Mouse (Mus musculus): ENCODE results near the gene Olfr1459.

The Olfr1459 gene

DNA sequence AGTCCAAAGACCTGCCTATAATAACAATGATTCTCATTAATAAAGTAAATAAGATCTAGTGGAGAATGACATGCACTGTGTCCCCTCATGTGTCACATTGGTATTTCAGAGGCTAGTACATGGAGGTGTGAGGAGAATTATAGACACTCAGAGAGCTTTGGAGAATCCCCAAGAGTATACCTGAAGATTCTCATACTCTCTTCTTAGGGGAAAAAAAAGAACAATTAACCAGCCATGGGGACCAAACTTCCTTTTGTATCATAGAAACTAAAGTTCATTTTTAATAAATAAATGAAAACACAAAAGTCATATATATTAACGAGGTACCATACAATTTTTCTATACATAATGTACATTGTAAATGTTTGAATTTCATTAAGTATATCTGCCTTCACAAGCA, at the start of gene Olfr1459:
Gene Olfr1459 (minus strand): TSS at position 101 of the 400 bp plus-strand sequence.
- no peak for DNase-seq

DNA sequence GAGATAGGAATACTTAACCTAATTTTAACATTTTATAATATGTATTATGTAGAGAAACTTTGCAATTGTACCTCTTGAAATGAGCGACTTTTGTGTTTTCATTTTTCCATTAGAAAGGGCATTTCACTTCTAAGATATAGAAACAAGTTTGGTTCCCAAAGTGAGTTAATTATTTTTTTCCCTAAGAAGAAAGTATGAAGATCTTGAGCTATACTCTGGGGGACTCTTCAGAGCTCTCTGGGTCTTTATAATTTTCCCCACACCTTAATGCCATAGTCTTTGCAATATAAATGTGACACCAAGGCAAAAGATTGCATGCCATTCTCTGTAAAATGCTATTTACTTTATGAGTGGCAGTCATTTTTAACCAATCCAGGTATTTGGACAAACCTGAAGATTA, 36.1 kb upstream of the Olfr1459 start, which contains the start of gene Olfr1462:
Gene Olfr1462 (plus strand): TSS at position 301 of the 400 bp plus-strand sequence.
- no peak for DNase-seq

DNA sequence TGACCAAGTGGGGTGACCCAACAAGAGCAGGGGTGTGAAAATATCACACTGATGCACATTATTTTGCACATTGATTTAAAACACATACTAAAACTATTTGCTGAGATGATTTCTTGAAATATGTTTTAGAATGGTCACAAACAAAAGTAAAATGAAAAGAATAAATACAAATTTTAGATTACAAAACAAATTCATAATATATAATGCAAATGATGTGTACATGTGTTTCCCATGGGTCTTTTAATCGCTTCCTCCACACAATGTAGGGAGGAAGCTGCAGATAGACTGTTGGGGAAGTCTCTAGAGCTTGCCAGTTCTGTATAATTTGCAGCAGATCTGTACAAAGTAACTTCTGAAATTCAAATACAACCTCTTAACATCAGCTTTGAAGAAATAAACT, 13.4 kb upstream of the Olfr1459 start, which contains the start of gene Olfr1461:
Gene Olfr1461 (plus strand): TSS at position 301 of the 400 bp plus-strand sequence.
- DNase-seq, result no peak

DNA sequence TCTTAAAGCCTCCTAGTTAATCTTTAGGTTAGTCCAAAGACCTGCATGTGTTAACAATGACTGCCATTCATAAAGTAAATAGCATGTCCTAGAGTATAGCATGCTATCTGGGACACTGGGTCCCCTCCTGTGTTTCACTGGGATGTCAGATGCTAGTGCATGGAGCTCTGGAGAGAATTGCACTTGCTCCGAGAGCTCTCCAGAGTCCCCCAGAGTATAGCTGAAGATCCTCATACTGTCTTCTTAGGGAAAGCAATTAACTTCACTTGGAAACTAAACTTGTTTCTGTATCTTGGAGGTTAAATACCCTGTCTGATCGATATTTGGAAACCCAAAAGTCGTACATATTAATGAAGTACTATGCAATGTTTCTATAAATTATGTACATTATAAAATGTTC, 42.7 kb downstream of the Olfr1459 start, which contains the start of gene Olfr1458:
Gene Olfr1458 (minus strand): TSS at position 101 of the 400 bp plus-strand sequence.
- no peak for DNase-seq

DNA sequence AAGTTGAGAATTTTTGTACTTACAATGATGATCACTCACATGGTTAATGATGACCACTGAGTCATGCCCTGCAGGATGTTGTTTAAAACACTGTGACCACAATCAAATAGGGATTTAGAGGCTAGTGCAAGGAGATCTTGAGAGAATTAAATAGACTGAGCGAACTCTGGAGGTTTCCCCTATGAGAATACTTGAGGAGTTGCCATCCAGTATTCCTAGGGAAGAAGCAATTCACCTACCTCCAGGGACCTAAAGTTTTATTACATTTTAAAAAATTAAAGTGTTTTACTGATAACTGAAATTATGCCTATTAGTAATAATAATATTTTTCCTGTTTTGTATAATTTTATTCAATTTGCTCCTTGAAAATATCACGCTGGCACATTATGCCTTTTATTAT, 51.6 kb downstream of the Olfr1459 start, which contains the start of gene Olfr1457:
Gene Olfr1457 (minus strand): TSS at position 101 of the 400 bp plus-strand sequence.
- DNase-seq, result no peak

DNA sequence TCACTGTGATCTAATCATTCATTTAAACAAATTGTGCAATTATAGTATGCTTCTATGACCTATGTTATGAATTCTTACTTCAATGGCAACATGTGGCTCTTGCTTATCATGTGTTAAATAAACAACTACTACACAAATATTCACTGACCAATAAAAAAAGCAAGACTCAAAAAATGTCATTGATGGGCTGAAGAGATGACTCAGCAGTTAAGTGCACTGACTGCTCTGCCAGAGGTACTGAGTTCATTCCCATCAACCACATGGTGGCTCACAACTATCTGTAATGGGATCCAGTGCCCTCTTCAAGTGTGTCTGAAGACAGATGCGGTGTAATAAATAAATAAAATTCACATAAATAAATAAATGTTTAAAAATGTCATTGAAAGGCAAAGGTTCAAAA, 55.4 kb downstream of the Olfr1459 start:
- DNase-seq, result no peak

All from right cerebral cortex, postnatal 14 days (tissue).